Mouse (Mus musculus): ENCODE results near the gene Gm20388. TPM values are rescaled to one million over a fixed set of nuclear protein-coding genes. Genes with fewer than 3 reads are reported as not detected.
A peak's percentile ranks its signal among the peaks of the same experiment; 100 is the strongest.

Gene Gm20388
- polyA plus RNA-seq, 1 experiment = 49.7 TPM

- TF ChIP-seq CTCF (conservative IDR thresholded peaks at IDR 0.05; ENCODE audit: insufficient read depth, insufficient read length, low read depth, low read length) (peak; percentile 87), POLR2A (IDR thresholded peaks at IDR 0.05; ENCODE audit: low read depth, low read length) (no peak)
- 30% methylated on average over 13 of the region's 13 CpGs for WGBS
- peak; percentile 70 for DNase-seq
These were observed 3442.1 kb downstream of the Gm20388 start for GRCm38 (mm10) chr8:123352786-123353185.

GRCm38 (mm10) chr8:123353216-123353615 lies 3442.6 kb downstream of the Gm20388 start:
- H3K27ac ChIP-seq (ENCODE audit: insufficient read depth, low read depth, low read length) = no peak overlapping the region
- TF ChIP-seq POLR2A (IDR thresholded peaks at IDR 0.05; ENCODE audit: low read depth, low read length) = no peak
- TF ChIP-seq CTCF (conservative IDR thresholded peaks at IDR 0.05; ENCODE audit: insufficient read depth, insufficient read length, low read depth, low read length) = no peak
- no peaks in the 10 kb centered on the region for H3K27me3 ChIP-seq (replicated peaks; ENCODE audit: control insufficient read depth, insufficient read depth, low read length)
- H3K36me3 ChIP-seq (ENCODE audit: control insufficient read depth, insufficient read depth, low read length) = no peaks in the 10 kb centered on the region
- WGBS = 40% methylated on average over 11 of the region's 11 CpGs
- H3K4me3 ChIP-seq (ENCODE audit: insufficient read depth, low read depth, low read length) = no peak overlapping the region
- no peak for DNase-seq
- peaks cover 7% of the 10 kb centered on the region; the same call in 1 of the 2 replicates for H3K4me1 ChIP-seq (ENCODE audit: control insufficient read depth, insufficient read depth, low read length)

More at GRCm38 (mm10) chr8:123352786-123353185, 3442.1 kb downstream of the Gm20388 start:
- H3K27me3 ChIP-seq (replicated peaks; ENCODE audit: control insufficient read depth, insufficient read depth, low read length) = no peaks in the 10 kb centered on the region
- no peak overlapping the region for H3K4me3 ChIP-seq (ENCODE audit: insufficient read depth, low read depth, low read length)
- no peak overlapping the region for H3K27ac ChIP-seq (ENCODE audit: insufficient read depth, low read depth, low read length)
- peaks cover 7% of the 10 kb centered on the region; the same call in 1 of the 2 replicates for H3K4me1 ChIP-seq (ENCODE audit: control insufficient read depth, insufficient read depth, low read length)
- H3K36me3 ChIP-seq (ENCODE audit: control insufficient read depth, insufficient read depth, low read length) = no peaks in the 10 kb centered on the region

GRCm38 (mm10) chr8:123361082-123361739 lies 3450.6 kb downstream of the Gm20388 start:
- DNase-seq = peak; percentile 89
- Histone ChIP-seq H3K27me3 (replicated peaks; ENCODE audit: control insufficient read depth, insufficient read depth, low read length) (no peaks in the 10 kb centered on the region), H3K36me3 (ENCODE audit: control insufficient read depth, insufficient read depth, low read length) (no peaks in the 10 kb centered on the region), H3K27ac (ENCODE audit: insufficient read depth, low read depth, low read length) (no peak overlapping the region), H3K4me1 (ENCODE audit: control insufficient read depth, insufficient read depth, low read length) (no peaks in the 10 kb centered on the region; the same call in 1 of the 2 replicates), H3K4me3 (ENCODE audit: insufficient read depth, low read depth, low read length) (no peak overlapping the region)
- peak; percentile 97; the same call in 1 of the 2 replicates for TF ChIP-seq CTCF (conservative IDR thresholded peaks at IDR 0.05; ENCODE audit: insufficient read depth, insufficient read length, low read depth, low read length)
- TF ChIP-seq POLR2A (IDR thresholded peaks at IDR 0.05; ENCODE audit: low read depth, low read length) = no peak
- WGBS = 49% methylated on average over 12 of the region's 12 CpGs

- no peaks in the 10 kb centered on the region for H3K27me3 ChIP-seq (replicated peaks; ENCODE audit: control insufficient read depth, insufficient read depth, low read length)
- DNase-seq = peak; percentile 97
- peak within 1 kb of the TSS; percentile 76 for H3K4me3 ChIP-seq (ENCODE audit: insufficient read depth, low read depth, low read length)
- WGBS = under 1% methylated on average over 75 of the region's 75 CpGs
- H3K36me3 ChIP-seq (ENCODE audit: control insufficient read depth, insufficient read depth, low read length) = no peaks in the 10 kb centered on the region
- H3K4me1 ChIP-seq (ENCODE audit: control insufficient read depth, insufficient read depth, low read length) = peaks cover 5% of the 10 kb centered on the region; the same call in 1 of the 2 replicates
- TF ChIP-seq CTCF (conservative IDR thresholded peaks at IDR 0.05; ENCODE audit: insufficient read depth, insufficient read length, low read depth, low read length) = peak; percentile 49; the same call in 1 of the 2 replicates
- TF ChIP-seq POLR2A (IDR thresholded peaks at IDR 0.05; ENCODE audit: low read depth, low read length) = peak; percentile 58
- H3K27ac ChIP-seq (ENCODE audit: insufficient read depth, low read depth, low read length) = peak within 1 kb of the TSS; percentile 93
These were observed 3463.0 kb downstream of the Gm20388 start, which contains the start of gene Tcf25 for GRCm38 (mm10) chr8:123373403-123374238. TSS of gene Tcf25 (plus strand) at chr8:123373753.

- TF ChIP-seq CTCF (conservative IDR thresholded peaks at IDR 0.05; ENCODE audit: insufficient read depth, insufficient read length, low read depth, low read length) = no peak
- peak; percentile 38 for TF ChIP-seq POLR2A (IDR thresholded peaks at IDR 0.05; ENCODE audit: low read depth, low read length)
- Histone ChIP-seq H3K4me1 (ENCODE audit: control insufficient read depth, insufficient read depth, low read length) (peaks cover 5% of the 10 kb centered on the region; the same call in 1 of the 2 replicates), H3K27ac (ENCODE audit: insufficient read depth, low read depth, low read length) (peak overlapping the region; percentile 93), H3K4me3 (ENCODE audit: insufficient read depth, low read depth, low read length) (peak overlapping the region; percentile 76), H3K36me3 (ENCODE audit: control insufficient read depth, insufficient read depth, low read length) (no peaks in the 10 kb centered on the region), H3K27me3 (replicated peaks; ENCODE audit: control insufficient read depth, insufficient read depth, low read length) (no peaks in the 10 kb centered on the region)
- WGBS = under 1% methylated on average over 20 of the region's 20 CpGs
- DNase-seq = peak; percentile 96
These were observed 3463.6 kb downstream of the Gm20388 start for GRCm38 (mm10) chr8:123374239-123374578.

- no peak for DNase-seq
- Histone ChIP-seq H3K4me1 (ENCODE audit: control insufficient read depth, insufficient read depth, low read length) (peaks cover 5% of the 10 kb centered on the region; the same call in 1 of the 2 replicates), H3K4me3 (ENCODE audit: insufficient read depth, low read depth, low read length) (no peak overlapping the region), H3K27ac (ENCODE audit: insufficient read depth, low read depth, low read length) (no peak overlapping the region), H3K36me3 (ENCODE audit: control insufficient read depth, insufficient read depth, low read length) (no peaks in the 10 kb centered on the region), H3K27me3 (replicated peaks; ENCODE audit: control insufficient read depth, insufficient read depth, low read length) (no peaks in the 10 kb centered on the region)
- 75% methylated on average over 10 of the region's 10 CpGs for WGBS
- TF ChIP-seq POLR2A (IDR thresholded peaks at IDR 0.05; ENCODE audit: low read depth, low read length) (no peak), CTCF (conservative IDR thresholded peaks at IDR 0.05; ENCODE audit: insufficient read depth, insufficient read length, low read depth, low read length) (no peak)
These were observed 3465.1 kb downstream of the Gm20388 start for GRCm38 (mm10) chr8:123375701-123376100.

- TF ChIP-seq CTCF (conservative IDR thresholded peaks at IDR 0.05; ENCODE audit: insufficient read depth, insufficient read length, low read depth, low read length) (no peak), POLR2A (IDR thresholded peaks at IDR 0.05; ENCODE audit: low read depth, low read length) (no peak)
- no peak overlapping the region for H3K4me3 ChIP-seq (ENCODE audit: insufficient read depth, low read depth, low read length)
- H3K36me3 ChIP-seq (ENCODE audit: control insufficient read depth, insufficient read depth, low read length) = no peaks in the 10 kb centered on the region
- H3K4me1 ChIP-seq (ENCODE audit: control insufficient read depth, insufficient read depth, low read length) = peaks cover 5% of the 10 kb centered on the region; the same call in 1 of the 2 replicates
- WGBS = 72% methylated on average over 8 of the region's 8 CpGs
- no peak for DNase-seq
- no peak overlapping the region for H3K27ac ChIP-seq (ENCODE audit: insufficient read depth, low read depth, low read length)
- H3K27me3 ChIP-seq (replicated peaks; ENCODE audit: control insufficient read depth, insufficient read depth, low read length) = no peaks in the 10 kb centered on the region
These were observed 3465.5 kb downstream of the Gm20388 start for GRCm38 (mm10) chr8:123376106-123376505.

All from kidney, adult 2 months (tissue).